Comparison of ENCODE assay signal across 8 mouse cellular contexts in genomic region chr6:142756507-142757333, GRCm38 (mm10). TPM values are rescaled to one million over a fixed set of nuclear protein-coding genes. Genes with fewer than 3 reads are reported as not detected.
DNase-seq lines count a peak whose midpoint lies in the region; ATAC-seq lines count a peak whose summit lies in the region.

Gene Cmas, plus strand, starts transcription at chr6:142756686.

- H3K4me2 ChIP-seq in heart, embryonic 15.5 days: peak within 1 kb of the TSS; percentile 88
- peak within 1 kb of the TSS; percentile 71 for H3K4me2 ChIP-seq in liver, embryonic 15.5 days
- peak within 1 kb of the TSS; percentile 75 for H3K4me2 ChIP-seq in neural tube, embryonic 12.5 days (replicated peaks)

- peaks cover 36% of the 10 kb centered on the region for H3K27me3 ChIP-seq in forebrain, embryonic 10.5 days (ENCODE audit: poor library complexity, severe bottlenecking)
- H3K27me3 ChIP-seq in heart, embryonic 15.5 days: no peaks in the 10 kb centered on the region
- no peaks in the 10 kb centered on the region for H3K27me3 ChIP-seq in liver, embryonic 15.5 days
- H3K27me3 ChIP-seq in neural tube, embryonic 12.5 days (replicated peaks): no peaks in the 10 kb centered on the region

- peak within 1 kb of the TSS; percentile 95 for H3K4me3 ChIP-seq in forebrain, embryonic 10.5 days
- peak within 1 kb of the TSS; percentile 84 for H3K4me3 ChIP-seq in heart, embryonic 15.5 days
- peak within 1 kb of the TSS; percentile 98 for H3K4me3 ChIP-seq in liver, embryonic 15.5 days (replicated peaks)
- peak within 1 kb of the TSS; percentile 88 for H3K4me3 ChIP-seq in neural tube, embryonic 12.5 days

- peak; percentile 81 to 88 for DNase-seq in CD8-positive naive resting alpha-beta T cell, adult 2 months (ENCODE audit: low read depth in 2 of 2, low spot score in 2 of 2)
- peak; percentile 75 for DNase-seq in c-Kit-positive CD71-negative TER-119-negative erythroid progenitor cells, embryonic 14.5 days (ENCODE audit: low read depth)
- peak; percentile 88 for DNase-seq in forebrain, embryonic 10.5 days (ENCODE audit: extremely low spot score, low spot score)
- peak; percentile 92 to 96 for DNase-seq in kidney, postnatal 36 days
- DNase-seq in telencephalon, adult 2 months (ENCODE audit: low read depth, low spot score): peak; percentile 83

- H3K27ac ChIP-seq in forebrain, embryonic 10.5 days: peak within 1 kb of the TSS; percentile 95
- H3K27ac ChIP-seq in heart, embryonic 15.5 days: peak within 1 kb of the TSS; percentile 87
- peak within 1 kb of the TSS; percentile 99 for H3K27ac ChIP-seq in liver, embryonic 15.5 days (replicated peaks)
- peak within 1 kb of the TSS; percentile 74; the same call in 1 of the 2 replicates for H3K27ac ChIP-seq in neural tube, embryonic 12.5 days

- under 1% methylated on average over 68 of the region's 68 CpGs for WGBS in forebrain, embryonic 10.5 days
- WGBS in heart, embryonic 15.5 days: under 1% methylated on average over 65 of the region's 68 CpGs
- WGBS in liver, embryonic 15.5 days (ENCODE audit: insufficient replicate concordance): under 1% methylated on average over 68 of the region's 68 CpGs
- under 1% methylated on average over 68 of the region's 68 CpGs for WGBS in neural tube, embryonic 12.5 days

- peak; percentile 92 for ATAC-seq in heart, embryonic 15.5 days (replicated peaks; ENCODE audit: insufficient number of reproducible peaks, insufficient read depth, low FRiP score, low read depth)
- peak; percentile 84 for ATAC-seq in liver, embryonic 15.5 days (ENCODE audit: insufficient read depth)
- peak; percentile 97 for ATAC-seq in neural tube, embryonic 12.5 days (ENCODE audit: low FRiP score, low read depth)

- peaks cover 28% of the 10 kb centered on the region for H3K36me3 ChIP-seq in forebrain, embryonic 10.5 days (replicated peaks)
- H3K36me3 ChIP-seq in heart, embryonic 15.5 days: peaks cover 4% of the 10 kb centered on the region; the same call in 1 of the 2 replicates
- H3K36me3 ChIP-seq in liver, embryonic 15.5 days (replicated peaks): peaks cover 37% of the 10 kb centered on the region
- peaks cover 9% of the 10 kb centered on the region; the same call in 1 of the 2 replicates for H3K36me3 ChIP-seq in neural tube, embryonic 12.5 days

- no peaks in the 10 kb centered on the region for H3K9me3 ChIP-seq in forebrain, embryonic 10.5 days
- no peaks in the 10 kb centered on the region for H3K9me3 ChIP-seq in heart, embryonic 15.5 days (replicated peaks)
- H3K9me3 ChIP-seq in liver, embryonic 15.5 days (replicated peaks): no peaks in the 10 kb centered on the region
- no peaks in the 10 kb centered on the region for H3K9me3 ChIP-seq in neural tube, embryonic 12.5 days

- peak within 1 kb of the TSS; percentile 84 for H3K9ac ChIP-seq in heart, embryonic 15.5 days
- H3K9ac ChIP-seq in liver, embryonic 15.5 days: peak within 1 kb of the TSS; percentile 99
- H3K9ac ChIP-seq in neural tube, embryonic 12.5 days: peak within 1 kb of the TSS; percentile 90

- H3K4me1 ChIP-seq in forebrain, embryonic 10.5 days: peaks cover 37% of the 10 kb centered on the region
- peaks cover 17% of the 10 kb centered on the region for H3K4me1 ChIP-seq in heart, embryonic 15.5 days (replicated peaks)
- H3K4me1 ChIP-seq in liver, embryonic 15.5 days (replicated peaks): peaks cover 53% of the 10 kb centered on the region
- peaks cover 20% of the 10 kb centered on the region for H3K4me1 ChIP-seq in neural tube, embryonic 12.5 days

RNA-seq across cellular contexts. Expression of gene Cmas, which starts in this region (rescaled TPM):
- polyA plus RNA-seq in forebrain, embryonic 10.5 days (2016; fragmentation: Nextera tagmentation; extraction: Ambion mirVana): 68.9 and 70.6 TPM in 2 replicates
- 83.4 and 92.1 TPM in 2 replicates for polyA plus RNA-seq in heart, embryonic 15.5 days (2015; fragmentation: Nextera tagmentation; extraction: Ambion mirVana)
- polyA plus RNA-seq in liver, embryonic 15.5 days (2015; fragmentation: Nextera tagmentation; extraction: Ambion mirVana): 170 and 172 TPM in 2 replicates
- 144 and 147 TPM in 2 replicates for polyA plus RNA-seq in neural tube, embryonic 12.5 days (2016; fragmentation: Nextera tagmentation; extraction: Ambion mirVana)

Comparison
In these comparisons a context has a peak if more than half of its experiments do, and no peak if none do; other contexts are left out.
1. Peak in every context shown above with its lines: DNase-seq, ATAC-seq, H3K4me3 ChIP-seq and H3K27ac ChIP-seq.